Mouse (Mus musculus) forebrain, embryonic 11.5 days (tissue): Measurements from ENCODE around the gene Polr2e. TPM values are rescaled to one million over a fixed set of nuclear protein-coding genes. Genes with fewer than 3 reads are reported as not detected.
A peak's percentile ranks its signal among the peaks of the same experiment; 100 is the strongest.

Experiments used
- ATAC-seq: fragments of 200-750 bp; cut with Nextera tagmentation; replicated peaks from 2 replicates; pipeline ENCODE4 v1.8.0; 2017; ENCODE audit warnings: moderate TSS enrichment; ENCODE audit not compliant: low FRiP score
- DNase-seq: peaks from one replicate; pipeline ENCODE4 v3.0.0-alpha.2; 2017; ENCODE audit warnings: low spot score
- H3K27ac ChIP-seq: fragments of 300-500 bp; sonication (generic); 2 replicates; pipeline ENCODE4 v1.5.1; 2014; ENCODE audit warnings: low read depth, low read length
- H3K27me3 ChIP-seq: fragments of 300-500 bp; sonication (generic); 2 replicates; pipeline ENCODE4 v1.6.1; 2014; ENCODE audit warnings: mild to moderate bottlenecking, low read length, mixed read lengths; ENCODE audit not compliant: control insufficient read depth, insufficient read depth
- H3K36me3 ChIP-seq: fragments of 300-500 bp; sonication (generic); 2 replicates; pipeline ENCODE4 v1.6.1; 2014; ENCODE audit warnings: mild to moderate bottlenecking, low read length, moderate library complexity, mixed read lengths; ENCODE audit not compliant: control insufficient read depth, insufficient read depth
- H3K4me1 ChIP-seq: fragments of 300-500 bp; sonication (generic); replicated peaks from 2 replicates; pipeline ENCODE4 v1.6.1; 2014; ENCODE audit warnings: low read length, mixed read lengths; ENCODE audit not compliant: control insufficient read depth, insufficient read depth
- H3K4me2 ChIP-seq: fragments of 300-500 bp; sonication (generic); 2 replicates; pipeline ENCODE4 v1.6.1; 2014; ENCODE audit warnings: low read depth, mild to moderate bottlenecking, low read length, moderate library complexity, mixed read lengths; ENCODE audit not compliant: severe bottlenecking
- H3K4me3 ChIP-seq: fragments of 300-500 bp; sonication (generic); 2 replicates; pipeline ENCODE4 v1.5.1; 2014; ENCODE audit warnings: low read depth, low read length
- H3K9ac ChIP-seq: fragments of 300-500 bp; sonication (generic); 2 replicates; pipeline ENCODE4 v1.6.1; 2014; ENCODE audit warnings: low read length
- H3K9me3 ChIP-seq: fragments of 300-500 bp; sonication (generic); 2 replicates; pipeline ENCODE4 v1.6.1; 2016; ENCODE audit warnings: low read length, mixed read lengths; ENCODE audit not compliant: control insufficient read depth
- WGBS: fragments of 180-500 bp; shearing (Covaris S2); extraction: QIAGEN DNeasy Blood & Tissue Kit; methylation state at CpG from one replicate; pipeline ENCODE4 v1.1.7; 2014; 5-methylcytosine and 5-hydroxymethylcytosine counted together
- polyA plus RNA-seq: library from polyadenylated mRNA; unstranded; fragments of >200 nt; fragmentation: Nextera tagmentation; extraction: Ambion mirVana; gene quantifications from 2 replicates; pipeline ENCODE4 v1.2.1, GENCODE M21; 2014

The Polr2e gene
- polyA plus RNA-seq, 1 experiment from 2014 or later = 217 TPM

DNA sequence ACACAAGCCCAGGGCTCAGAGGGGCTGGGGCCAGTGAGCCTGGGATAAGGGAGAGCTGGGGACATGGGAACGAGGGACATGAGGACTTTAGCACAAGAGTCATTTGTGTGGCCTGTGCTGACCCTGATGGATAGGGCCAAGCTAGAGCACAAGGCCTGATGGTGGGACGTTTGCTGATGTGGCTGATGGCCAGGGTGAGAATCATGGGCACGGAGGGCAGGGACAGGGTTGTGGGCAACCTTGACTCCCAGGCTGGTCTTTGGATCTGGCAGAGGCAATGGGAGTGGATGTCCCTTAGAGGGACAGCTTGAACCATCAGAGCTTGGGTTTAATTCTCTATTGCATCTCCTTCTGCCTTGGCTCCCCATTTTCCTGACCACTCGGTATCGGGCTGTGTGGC lies 37.7 kb upstream of the Polr2e start:
- Histone ChIP-seq H3K27me3 (no peaks in the 10 kb centered on the region), H3K9me3 (no peaks in the 10 kb centered on the region), H3K4me2 (no peak overlapping the region), H3K4me1 (peaks cover 4% of the 10 kb centered on the region; the same call in 1 of the 2 replicates), H3K27ac (no peak overlapping the region), H3K36me3 (peaks cover 2% of the 10 kb centered on the region; the same call in 1 of the 2 replicates), H3K4me3 (no peak overlapping the region), H3K9ac (no peak overlapping the region)
- WGBS = 86% methylated on average over 5 of the region's 5 CpGs
- DNase-seq (no peak), ATAC-seq (no peak)

DNA sequence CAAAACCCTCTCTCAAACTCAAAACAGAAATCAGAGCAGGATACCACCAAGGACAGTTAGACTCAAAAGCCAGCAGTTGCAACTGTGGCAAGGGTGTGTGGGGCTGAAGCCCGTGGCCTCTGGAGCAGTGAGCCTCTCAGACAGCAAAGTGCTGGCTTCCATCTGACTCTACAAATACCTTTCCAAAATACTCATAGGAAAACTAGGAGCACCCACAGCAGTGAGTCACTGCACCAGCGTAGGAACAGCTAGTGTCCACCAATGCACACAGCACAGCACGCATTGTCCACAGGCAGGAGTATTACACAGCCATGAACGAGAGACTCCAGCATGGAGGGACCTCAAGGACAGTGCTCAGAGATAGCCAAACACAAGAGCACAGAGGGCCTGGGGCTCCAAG lies 36.8 kb upstream of the Polr2e start:
- 92% methylated on average over 4 of the region's 4 CpGs for WGBS
- DNase-seq (no peak), ATAC-seq (no peak)
- peaks cover 4% of the 10 kb centered on the region; the same call in 1 of the 2 replicates for H3K4me1 ChIP-seq
- H3K9ac ChIP-seq = no peak overlapping the region
- H3K9me3 ChIP-seq = no peaks in the 10 kb centered on the region
- no peak overlapping the region for H3K4me3 ChIP-seq
- no peak overlapping the region for H3K27ac ChIP-seq
- H3K27me3 ChIP-seq = no peaks in the 10 kb centered on the region
- no peaks in the 10 kb centered on the region for H3K36me3 ChIP-seq
- no peak overlapping the region for H3K4me2 ChIP-seq

- DNase-seq = no peak
- no peak overlapping the region for H3K9ac ChIP-seq
- H3K27me3 ChIP-seq = no peaks in the 10 kb centered on the region
- H3K4me1 ChIP-seq = peaks cover 4% of the 10 kb centered on the region; the same call in 1 of the 2 replicates
- 45% methylated on average over 1 of the region's 1 CpGs for WGBS
- H3K36me3 ChIP-seq = no peaks in the 10 kb centered on the region
- no peak overlapping the region for H3K4me2 ChIP-seq
- ATAC-seq = no peak
- H3K4me3 ChIP-seq = no peak overlapping the region
- no peaks in the 10 kb centered on the region for H3K9me3 ChIP-seq
- no peak overlapping the region for H3K27ac ChIP-seq
These were observed 36.3 kb upstream of the Polr2e start for GRCm38 (mm10) chr10:80075924-80076323.

- Histone ChIP-seq H3K27me3 (no peaks in the 10 kb centered on the region), H3K4me1 (peaks cover 4% of the 10 kb centered on the region; the same call in 1 of the 2 replicates), H3K36me3 (no peaks in the 10 kb centered on the region), H3K9me3 (no peaks in the 10 kb centered on the region), H3K4me3 (no peak overlapping the region), H3K27ac (no peak overlapping the region), H3K9ac (peak overlapping the region; percentile 23), H3K4me2 (0 out of 2 replicates have a peak overlapping the region, but pooled peaks have one; percentile 8)
- WGBS = 16% methylated on average over 28 of the region's 28 CpGs
- DNase-seq (no peak), ATAC-seq (no peak)
These were observed 35.4 kb upstream of the Polr2e start for GRCm38 (mm10) chr10:80074813-80075601.

- ATAC-seq = no peak
- Histone ChIP-seq H3K27me3 (no peaks in the 10 kb centered on the region), H3K4me1 (peaks cover 4% of the 10 kb centered on the region; the same call in 1 of the 2 replicates), H3K4me2 (no peak overlapping the region), H3K9me3 (no peaks in the 10 kb centered on the region), H3K36me3 (no peaks in the 10 kb centered on the region), H3K4me3 (no peak overlapping the region), H3K9ac (no peak overlapping the region), H3K27ac (no peak overlapping the region)
- no peak for DNase-seq
- WGBS = 85% methylated on average over 20 of the region's 20 CpGs
These were observed 33.3 kb upstream of the Polr2e start for GRCm38 (mm10) chr10:80072623-80073489.

- Histone ChIP-seq H3K4me3 (no peak overlapping the region), H3K4me1 (peaks cover 4% of the 10 kb centered on the region; the same call in 1 of the 2 replicates), H3K36me3 (no peaks in the 10 kb centered on the region), H3K9me3 (no peaks in the 10 kb centered on the region), H3K4me2 (no peak overlapping the region), H3K9ac (no peak overlapping the region), H3K27ac (0 out of 2 replicates have a peak overlapping the region, but pooled peaks have one; percentile 4), H3K27me3 (no peaks in the 10 kb centered on the region)
- ATAC-seq = no peak
- no peak for DNase-seq
- WGBS = 86% methylated on average over 3 of the region's 3 CpGs
These were observed 31.9 kb upstream of the Polr2e start for GRCm38 (mm10) chr10:80071516-80071900.

- H3K4me2 ChIP-seq = no peak overlapping the region
- no peaks in the 10 kb centered on the region for H3K36me3 ChIP-seq
- H3K27me3 ChIP-seq = no peaks in the 10 kb centered on the region
- ATAC-seq (0 out of 2 replicates have a peak, but pooled peaks have one; percentile 50), DNase-seq (no peak)
- H3K9me3 ChIP-seq = no peaks in the 10 kb centered on the region
- WGBS = 80% methylated on average over 9 of the region's 9 CpGs
- no peak overlapping the region for H3K4me3 ChIP-seq
- H3K4me1 ChIP-seq = peaks cover 4% of the 10 kb centered on the region; the same call in 1 of the 2 replicates
- 0 out of 2 replicates have a peak overlapping the region, but pooled peaks have one; percentile 31 for H3K27ac ChIP-seq
- no peak overlapping the region for H3K9ac ChIP-seq
These were observed 31.4 kb upstream of the Polr2e start for GRCm38 (mm10) chr10:80070837-80071515.

DNA sequence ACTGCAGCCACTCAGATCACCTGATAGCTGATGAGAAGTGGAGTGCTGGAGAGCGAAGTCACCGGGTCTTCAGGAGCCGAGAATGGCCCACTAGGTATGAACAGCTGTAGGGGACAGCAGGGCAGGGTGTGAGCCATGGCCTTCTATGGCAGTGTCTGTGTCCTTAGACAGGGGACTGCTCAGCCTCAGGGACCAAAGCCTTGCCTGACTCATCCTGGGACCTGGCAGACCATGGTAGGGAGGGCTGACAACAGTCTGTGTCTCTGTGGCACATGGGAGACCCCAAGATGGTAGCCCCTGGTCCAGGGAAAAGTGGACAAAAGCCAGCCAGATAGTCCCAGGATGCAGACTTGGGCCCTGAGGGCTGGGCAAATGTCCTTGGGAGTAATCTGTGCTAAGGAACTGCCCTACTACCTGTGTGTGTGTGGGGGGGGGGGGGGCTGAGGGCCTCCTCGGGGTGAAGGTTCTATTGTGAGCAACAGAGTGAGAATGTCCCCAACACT lies 30.4 kb upstream of the Polr2e start:
- no peaks in the 10 kb centered on the region for H3K4me1 ChIP-seq
- H3K36me3 ChIP-seq = no peaks in the 10 kb centered on the region
- 90% methylated on average over 4 of the region's 4 CpGs for WGBS
- ATAC-seq (no peak), DNase-seq (no peak)
- no peak overlapping the region for H3K27ac ChIP-seq
- H3K4me2 ChIP-seq = no peak overlapping the region
- H3K4me3 ChIP-seq = no peak overlapping the region
- H3K9ac ChIP-seq = no peak overlapping the region
- no peaks in the 10 kb centered on the region for H3K9me3 ChIP-seq
- H3K27me3 ChIP-seq = no peaks in the 10 kb centered on the region
